Mouse (Mus musculus): ENCODE results near the gene Scaf4.
"Not testable (repeated sequence)": the region's sequence is repeated elsewhere in the genome, so short reads cannot be mapped to it uniquely, and the experiment has no call there.

Gene Scaf4

DNA sequence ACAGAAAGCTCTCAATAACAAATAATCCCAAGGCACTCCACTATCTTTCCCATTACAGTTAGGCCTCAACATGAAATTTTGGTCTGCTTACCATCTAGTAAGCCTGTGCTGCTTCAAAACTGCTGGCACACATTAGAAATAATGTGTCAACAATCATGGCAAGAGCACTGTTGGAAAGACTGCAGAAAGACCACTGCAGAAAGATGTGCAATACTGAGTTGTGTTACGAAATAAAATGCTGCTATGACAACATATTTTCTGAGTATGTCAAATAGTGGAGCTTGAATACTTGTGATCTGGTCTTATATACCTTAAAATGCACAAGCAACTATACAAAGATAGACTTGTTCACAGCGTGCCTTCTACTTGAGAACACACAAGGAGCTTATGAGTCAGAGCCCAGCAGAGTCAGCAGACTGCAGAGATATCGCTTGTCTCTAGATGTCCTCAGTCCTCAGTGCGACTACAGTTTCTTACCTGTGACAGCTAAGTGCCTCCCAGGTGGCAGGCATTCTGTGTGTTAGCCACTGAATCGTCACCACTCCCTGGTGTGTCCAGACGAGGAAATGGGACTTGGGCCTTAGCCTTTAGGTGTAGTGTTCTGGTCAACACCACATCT lies 45.1 kb downstream of the Scaf4 start:
- in situ Hi-C loops (cut with MboI, MseI) = loop anchor here (25.0 kb wide), 1 partner anchor 798 kb away; the partner anchor contains the start of gene Paxbp1

DNA sequence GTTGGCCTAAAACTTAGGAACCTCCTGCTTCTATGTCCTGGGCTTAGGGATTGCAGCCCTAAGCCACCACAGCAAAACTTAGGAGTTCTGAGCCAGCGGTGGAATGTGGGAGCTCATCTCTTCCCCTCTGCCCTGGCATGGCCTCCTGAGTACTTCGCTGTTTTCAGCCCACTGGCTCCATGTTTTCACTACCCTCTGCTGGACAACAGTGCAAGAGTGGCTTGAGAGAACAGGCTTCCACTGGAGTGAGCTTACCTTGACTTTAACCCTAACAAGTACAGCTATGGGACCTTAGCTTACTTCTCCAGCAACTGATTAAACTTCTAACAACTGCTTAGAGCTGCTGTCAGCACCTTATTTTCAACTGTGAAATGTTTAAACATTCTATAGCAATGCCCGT lies 49.1 kb downstream of the Scaf4 start:
- in situ Hi-C loops (cut with MboI, MseI) = loop anchor here (25.0 kb wide), 1 partner anchor 802 kb away; the partner anchor contains the start of gene Paxbp1

DNA sequence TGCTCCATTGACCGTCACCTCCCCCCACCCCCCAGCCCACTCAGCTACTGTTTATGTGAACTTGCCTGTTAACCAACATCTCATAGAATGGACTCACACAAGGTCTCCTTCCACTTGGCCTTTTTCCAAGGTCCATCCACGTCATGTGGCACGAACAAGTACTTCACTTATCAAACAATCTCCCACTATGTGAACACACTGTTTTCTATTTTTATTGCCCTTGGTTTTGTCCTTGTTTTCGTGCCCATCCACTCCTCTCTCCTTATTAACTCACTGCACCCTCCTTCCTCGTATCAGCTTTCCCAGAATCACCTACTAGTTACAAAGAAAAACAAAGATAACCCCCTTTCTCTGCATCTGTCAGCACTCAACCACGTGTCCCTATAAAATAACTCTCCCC lies 49.7 kb downstream of the Scaf4 start:
- in situ Hi-C loops (cut with MboI, MseI) = loop anchor here (25.0 kb wide), 1 partner anchor 803 kb away; the partner anchor contains the start of gene Paxbp1

DNA sequence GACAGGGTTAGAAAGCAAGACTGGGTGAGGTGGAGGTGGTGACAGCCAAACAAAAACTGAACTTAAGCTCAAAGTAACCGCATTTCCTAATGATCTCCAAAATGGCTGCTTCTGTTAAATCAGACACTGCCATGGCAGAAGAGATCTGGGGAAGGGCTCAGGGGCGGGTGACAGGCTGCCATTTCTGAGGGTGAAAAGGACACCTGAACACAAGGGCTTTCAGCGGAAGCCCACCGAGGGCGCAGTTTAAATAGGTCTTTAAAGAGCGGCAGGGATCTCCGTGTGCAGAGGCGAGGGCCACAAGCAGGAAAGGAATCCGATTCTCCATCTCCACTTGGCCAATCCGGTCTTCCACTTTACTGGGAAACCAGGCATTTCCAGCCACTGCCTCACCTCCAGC lies 50.6 kb downstream of the Scaf4 start:
- in situ Hi-C loops (cut with MboI, MseI) = loop anchor here (25.0 kb wide), 1 partner anchor 804 kb away; the partner anchor contains the start of gene Paxbp1

DNA sequence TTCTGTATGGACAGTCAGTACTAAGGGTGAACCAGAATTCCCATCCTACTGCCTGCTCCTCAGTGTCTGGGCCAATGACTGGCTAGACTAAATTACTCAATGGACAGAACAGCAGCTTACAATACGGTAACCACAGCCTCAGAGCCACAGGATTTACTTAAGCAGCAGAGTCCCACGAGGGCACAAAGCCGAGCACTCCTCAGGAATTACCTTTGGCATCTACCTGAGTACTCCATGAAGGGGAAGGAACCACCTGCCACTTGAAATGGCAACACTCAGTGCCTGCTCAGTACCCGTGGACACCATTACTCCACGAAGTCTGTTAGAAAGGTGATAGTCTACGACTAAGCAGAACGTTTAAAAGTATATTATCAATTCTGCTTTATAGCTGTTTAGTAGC lies 53.0 kb downstream of the Scaf4 start:
- in situ Hi-C loops (cut with MboI, MseI) = loop anchor here (25.0 kb wide), 1 partner anchor 806 kb away; the partner anchor contains the start of gene Paxbp1

DNA sequence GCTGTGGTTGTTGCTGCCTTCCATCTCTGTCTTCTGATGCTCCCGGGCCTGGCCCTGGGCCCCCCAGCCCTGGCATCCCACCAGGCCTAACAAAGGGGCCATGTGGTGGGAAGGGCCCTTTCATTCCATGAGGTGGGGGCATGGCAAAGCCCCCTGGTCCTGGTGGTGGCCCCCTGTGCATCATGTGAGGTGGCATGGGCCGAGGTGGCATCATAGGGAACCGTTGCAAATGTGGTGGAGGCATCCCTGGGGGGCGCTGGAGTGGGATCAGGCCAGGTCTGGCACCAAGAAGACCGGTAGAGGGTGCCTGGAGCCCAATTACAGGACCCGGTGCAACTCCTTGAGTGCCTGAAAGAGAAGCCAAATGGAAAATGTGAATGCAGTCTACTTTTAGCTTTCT lies 54.4 kb downstream of the Scaf4 start:
- in situ Hi-C loops (cut with MboI, MseI) = loop anchor here (25.0 kb wide), 1 partner anchor 807 kb away; the partner anchor contains the start of gene Paxbp1

DNA sequence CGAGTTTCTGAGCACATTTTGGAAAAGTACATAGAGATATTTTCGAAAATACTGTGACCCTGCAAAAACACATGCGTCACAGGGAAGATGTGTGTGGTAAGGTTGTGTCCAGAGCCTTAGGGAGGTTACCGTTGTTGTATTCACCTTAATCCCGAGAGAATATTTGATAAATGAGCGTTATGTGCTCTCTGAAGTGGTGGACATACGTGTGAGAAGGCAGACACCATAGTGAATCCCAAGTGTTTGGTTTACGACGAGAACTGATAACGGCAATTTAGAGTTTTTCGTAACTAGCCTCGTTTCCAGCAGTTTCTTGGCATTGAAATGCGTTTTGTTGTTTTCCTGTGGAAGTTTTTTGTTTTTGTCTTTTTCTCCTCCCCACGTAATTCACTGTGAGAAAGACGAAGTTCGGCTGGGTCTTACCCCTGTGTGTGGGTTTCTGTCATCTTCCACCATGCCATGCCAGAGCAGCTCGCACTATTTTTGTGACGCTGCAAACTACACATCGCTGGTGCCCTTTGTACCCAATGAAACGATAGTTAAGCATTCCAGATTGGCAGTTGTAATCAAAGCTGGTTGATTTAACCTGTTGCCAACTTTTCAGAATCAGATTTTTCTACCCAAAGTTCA lies 62.7 kb downstream of the Scaf4 start:
- in situ Hi-C loops (cut with MboI, MseI) = no loop called here

DNA sequence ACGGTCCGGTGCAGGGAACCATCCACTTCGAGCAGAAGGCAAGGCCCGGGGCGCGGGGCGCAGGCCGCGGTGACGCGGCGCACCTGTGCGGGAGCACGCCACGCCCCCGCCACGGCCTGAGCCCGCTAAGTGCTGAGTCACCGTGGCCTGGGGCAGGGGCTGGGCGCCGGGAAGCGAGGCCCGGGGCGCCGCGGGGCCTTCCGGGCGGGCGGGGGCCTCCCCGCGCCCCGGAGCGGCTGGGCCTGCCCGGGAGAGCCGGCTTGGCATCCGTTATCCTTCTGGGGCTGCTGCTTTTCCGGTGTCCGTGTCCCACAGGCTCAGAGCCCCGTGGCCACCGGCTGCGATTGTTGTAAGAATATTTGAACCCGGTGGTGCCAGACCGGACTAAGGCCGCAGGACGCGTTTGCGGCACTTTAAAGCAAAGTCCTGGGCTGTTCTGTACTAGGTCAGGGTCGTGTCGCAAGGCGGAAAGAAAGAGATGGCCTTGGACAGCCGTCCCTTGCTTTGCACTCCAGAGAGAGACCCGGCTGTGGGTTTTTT lies 63.3 kb downstream of the Scaf4 start:
- in situ Hi-C loops (cut with MboI, MseI) = no loop called here

DNA sequence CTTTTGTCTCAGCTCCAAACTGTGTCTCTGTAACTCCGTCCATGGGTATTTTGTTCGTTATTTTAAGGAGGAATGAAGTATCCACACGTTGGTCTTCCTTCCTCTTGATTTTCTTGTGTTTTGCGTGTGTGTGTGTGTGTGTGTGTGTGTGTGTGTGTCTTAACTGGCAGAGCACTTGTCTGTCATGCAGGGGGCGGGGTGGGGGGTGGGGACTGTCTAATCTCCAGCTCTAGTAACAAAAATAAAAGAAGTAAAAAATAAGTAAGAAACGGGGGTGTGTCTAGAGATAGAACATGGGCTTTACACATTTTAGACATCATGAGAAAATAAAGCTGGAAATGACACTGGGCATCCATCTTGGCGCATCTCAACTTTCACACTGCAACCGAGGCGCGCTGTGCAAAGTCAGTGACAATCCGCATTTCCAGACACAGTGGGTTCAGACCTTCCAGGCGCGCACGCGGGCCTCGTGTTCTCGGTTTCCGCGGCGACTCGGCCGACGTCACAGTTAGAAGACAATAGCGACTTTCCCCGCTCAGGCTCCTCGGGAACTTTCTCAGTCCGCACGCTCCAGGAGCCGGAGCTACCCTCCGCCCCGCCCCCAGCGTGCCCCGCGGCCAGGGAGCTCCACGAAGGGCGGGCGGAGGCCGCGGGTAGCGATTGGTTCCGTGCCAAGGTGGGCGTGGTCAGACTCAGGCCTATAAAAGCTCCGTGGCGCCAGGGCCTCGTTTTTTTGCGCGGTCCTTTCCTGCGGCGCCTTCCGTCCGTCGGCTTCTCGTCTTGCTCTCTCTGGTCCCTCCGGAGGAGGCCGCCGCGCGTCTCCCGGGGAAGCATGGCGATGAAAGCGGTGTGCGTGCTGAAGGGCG lies 64.0 kb downstream of the Scaf4 start, which contains the start of gene Sod1:
Sod1 (plus strand) TSS at position 729 of the 866 bp plus-strand sequence.
- in situ Hi-C loops (cut with MboI, MseI) = no loop called here

DNA sequence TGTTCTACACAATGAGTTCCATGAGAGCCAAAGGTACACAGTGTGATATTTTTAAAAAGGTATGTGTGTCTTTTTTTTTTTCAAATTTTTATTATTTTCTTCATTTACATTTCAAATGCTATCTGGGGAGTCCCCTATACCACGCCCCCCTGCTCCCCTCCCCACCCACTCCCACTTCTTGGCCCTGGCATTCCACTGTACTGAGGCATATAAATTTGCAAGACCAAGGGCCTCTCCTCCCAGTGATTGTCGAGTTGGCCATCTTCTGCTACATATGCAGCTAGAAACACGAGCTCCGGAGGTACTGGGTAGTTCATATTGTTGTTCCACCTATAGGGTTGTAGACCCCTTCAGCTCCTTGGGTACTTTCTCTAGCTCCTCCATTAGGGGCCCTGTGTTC lies 64.9 kb downstream of the Scaf4 start:
- in situ Hi-C loops (cut with MboI, MseI) = not testable (repeated sequence)

DNA sequence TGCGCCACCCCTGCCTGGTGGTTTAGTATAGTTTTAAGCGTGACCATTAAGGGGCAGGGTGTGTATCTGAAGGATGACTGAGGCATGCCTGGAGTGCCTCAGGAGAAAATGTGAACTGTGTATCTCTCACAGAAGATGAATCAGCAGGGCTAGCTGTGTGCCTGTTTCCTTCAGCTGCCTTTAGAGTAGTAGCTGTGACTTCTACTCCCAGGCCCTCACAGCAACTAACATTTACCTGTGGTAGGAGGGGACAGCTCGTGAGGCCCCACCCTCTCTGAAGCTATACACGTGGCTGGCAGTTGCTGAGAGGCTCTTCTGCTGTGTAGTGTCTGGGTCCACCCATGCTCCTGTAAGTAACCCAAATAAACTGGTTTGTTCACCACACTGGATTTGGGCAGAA lies 66.4 kb downstream of the Scaf4 start:
- in situ Hi-C loops (cut with MboI, MseI) = no loop called here

DNA sequence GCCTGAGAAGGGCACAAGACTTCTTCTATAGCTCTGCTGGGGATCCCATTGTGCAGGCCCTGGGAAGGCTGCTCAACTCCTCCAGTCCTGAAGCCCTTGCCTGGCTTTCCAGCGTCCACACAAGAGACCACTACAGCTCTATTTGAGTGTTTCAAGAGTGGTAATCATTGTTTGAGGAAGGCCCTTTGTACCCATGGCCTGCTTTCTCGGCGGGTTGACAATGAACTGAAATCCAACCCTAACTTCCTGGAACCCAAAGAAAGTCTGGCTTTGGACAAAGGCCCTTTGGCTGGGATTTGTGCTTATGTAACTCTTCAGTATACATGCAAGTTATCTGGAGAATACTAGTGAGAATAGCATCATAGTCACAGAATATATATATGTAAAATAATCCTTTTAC lies 66.9 kb downstream of the Scaf4 start:
- in situ Hi-C loops (cut with MboI, MseI) = no loop called here

DNA sequence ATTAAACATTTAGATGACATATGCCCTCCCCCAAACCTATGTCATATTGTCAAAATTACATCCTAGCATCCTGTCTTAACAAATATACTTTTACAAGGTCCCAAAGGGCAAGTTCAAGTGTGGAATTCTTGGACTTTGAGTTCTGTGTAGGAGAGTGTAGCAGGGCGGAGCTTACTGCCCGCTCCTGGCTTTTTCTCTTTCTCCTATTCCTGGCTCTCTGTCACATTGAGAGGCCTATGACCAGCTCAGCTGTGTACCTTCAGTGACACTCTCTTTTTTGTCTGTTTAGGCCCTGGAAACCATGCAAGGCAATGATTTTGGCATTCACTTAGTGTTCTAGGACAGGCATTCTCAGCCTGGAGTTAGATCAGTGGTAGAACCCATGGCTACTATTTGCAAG lies 67.9 kb downstream of the Scaf4 start:
- in situ Hi-C loops (cut with MboI, MseI) = no loop called here

DNA sequence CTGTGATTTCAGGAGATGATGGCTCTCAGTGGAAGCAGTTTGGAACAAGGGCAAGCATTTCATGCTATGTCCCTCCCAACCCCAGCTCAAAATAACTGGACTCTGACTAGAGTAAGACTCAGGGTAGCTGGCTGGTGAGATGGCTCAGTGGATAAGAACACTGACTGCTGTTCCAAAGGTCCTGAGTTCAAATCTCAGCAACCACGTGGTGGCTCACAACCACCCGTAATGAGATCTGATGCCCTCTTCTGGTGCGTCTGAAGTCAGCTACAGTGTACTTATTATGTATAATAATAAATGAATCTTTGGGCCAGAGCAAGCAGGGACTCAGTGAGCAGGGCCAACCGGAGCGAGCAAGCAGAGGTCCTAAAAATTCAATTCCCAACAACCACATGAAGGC lies 68.4 kb downstream of the Scaf4 start:
- in situ Hi-C loops (cut with MboI, MseI) = not testable (repeated sequence)

DNA sequence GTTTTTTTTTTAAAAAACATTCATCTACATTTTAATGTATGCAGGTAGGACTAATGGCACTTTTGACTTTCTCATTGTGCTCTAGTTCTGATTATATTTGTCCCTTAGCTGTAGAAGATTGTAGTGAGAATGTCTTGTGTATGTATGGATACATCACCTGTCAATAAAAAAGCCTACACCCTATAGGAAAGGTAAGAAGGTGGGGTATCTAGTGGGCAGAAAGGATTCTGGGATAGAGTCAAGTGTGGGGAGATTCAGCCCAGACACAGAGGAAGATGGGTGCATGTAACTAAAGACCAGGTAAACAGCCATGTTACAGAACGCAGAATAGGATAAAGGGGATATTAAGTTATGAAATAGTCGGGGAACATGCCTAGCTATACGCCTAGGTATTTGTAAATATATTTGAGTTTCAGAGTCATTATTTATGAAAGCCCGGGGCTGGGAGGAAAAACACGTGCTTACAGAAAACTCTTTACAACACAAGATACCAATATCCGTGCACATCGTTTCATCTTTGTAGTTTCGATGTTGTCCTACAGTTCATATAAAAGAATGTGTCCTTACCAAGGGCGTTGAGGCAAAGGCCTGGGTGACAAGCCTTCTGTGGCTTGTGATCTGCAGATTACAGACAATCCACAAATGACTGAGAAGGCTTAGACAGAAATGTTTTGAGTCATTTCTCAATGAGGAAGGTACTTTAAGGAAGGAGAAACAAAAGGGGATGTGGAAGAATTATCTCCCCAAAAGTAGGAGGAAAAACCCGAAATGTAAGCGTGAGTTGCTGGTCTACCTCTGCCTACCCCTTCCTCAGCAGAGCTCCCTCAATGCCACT lies 69.4 kb downstream of the Scaf4 start:
- in situ Hi-C loops (cut with MboI, MseI) = no loop called here

DNA sequence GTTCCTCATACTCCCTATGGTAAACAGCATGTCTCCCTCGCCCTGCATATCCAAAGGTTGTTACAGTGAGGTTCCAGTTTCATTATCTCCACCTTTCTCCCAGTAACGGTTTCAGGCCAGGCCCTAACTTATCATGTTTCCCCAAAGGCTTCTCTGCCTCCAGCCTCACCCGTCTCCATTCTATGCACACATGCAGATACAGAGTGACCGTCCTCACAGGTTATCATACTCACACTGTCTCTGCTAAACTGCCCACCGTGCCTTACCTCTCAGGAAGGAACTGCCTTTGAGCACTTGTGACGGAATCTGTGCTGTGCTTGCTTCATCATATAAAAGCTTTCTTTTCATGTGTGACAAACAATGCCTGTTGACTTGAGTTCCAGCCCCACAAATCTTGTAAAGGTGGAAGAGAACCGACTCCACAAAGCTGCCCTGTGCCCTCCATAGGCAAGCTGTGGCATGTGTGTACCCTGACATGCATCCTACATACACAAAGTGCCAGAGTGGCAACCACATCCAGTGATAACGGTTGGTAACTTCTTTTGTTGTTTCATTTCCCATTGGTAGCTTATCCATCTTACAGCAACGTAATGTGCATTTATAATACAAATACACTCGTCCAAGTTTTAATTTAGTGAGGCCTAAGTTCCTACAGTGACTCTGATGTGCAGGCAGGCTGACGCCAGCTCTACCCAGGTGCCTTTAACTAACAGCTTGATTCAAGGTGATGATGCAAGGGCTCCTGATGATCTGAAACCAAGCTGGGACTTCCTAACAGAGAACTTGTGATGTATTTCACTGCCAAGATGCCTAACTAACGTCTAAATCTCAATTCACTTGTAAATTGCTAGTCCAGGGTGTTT lies 70.6 kb downstream of the Scaf4 start:
- in situ Hi-C loops (cut with MboI, MseI) = no loop called here

DNA sequence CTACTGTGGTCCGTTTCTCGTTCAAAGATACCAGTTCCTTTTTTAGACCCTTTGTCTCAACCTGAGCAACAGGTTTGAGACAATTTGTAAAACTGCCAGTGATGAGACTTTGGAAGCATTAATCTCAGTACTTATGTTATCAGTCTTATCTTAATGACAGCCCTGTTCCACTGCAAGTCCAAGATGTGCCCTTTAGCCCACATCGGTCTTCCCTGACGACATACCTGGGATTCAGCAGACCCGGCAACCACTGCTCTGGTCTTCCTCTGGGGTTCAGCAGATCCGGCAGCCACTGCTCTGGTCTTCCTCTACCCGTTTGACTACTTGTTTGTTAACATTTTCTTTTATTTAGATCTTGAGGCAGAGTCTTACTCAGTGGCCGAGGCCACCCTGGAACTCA lies 72.5 kb downstream of the Scaf4 start:
- in situ Hi-C loops (cut with MboI, MseI) = no loop called here

DNA sequence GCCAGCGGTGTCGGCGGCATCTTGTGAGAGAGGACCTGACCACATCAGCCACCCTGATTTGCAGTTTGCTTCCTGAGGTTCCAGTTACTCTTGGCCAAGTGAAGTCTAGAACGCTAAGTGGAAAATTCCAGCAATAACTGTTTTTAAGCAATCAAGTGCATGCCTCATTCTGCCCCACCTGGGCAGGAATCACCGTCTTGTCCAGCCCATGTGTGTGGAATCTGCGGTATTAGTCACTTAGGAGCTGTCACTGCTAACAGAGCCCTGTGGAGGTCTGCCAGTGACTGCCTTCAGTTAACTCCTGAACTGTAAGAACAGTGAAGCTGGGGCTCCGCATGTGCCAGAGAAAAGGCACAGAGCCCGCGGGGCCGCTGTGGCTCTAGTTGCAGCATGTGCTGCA lies 73.6 kb downstream of the Scaf4 start:
- in situ Hi-C loops (cut with MboI, MseI) = no loop called here

DNA sequence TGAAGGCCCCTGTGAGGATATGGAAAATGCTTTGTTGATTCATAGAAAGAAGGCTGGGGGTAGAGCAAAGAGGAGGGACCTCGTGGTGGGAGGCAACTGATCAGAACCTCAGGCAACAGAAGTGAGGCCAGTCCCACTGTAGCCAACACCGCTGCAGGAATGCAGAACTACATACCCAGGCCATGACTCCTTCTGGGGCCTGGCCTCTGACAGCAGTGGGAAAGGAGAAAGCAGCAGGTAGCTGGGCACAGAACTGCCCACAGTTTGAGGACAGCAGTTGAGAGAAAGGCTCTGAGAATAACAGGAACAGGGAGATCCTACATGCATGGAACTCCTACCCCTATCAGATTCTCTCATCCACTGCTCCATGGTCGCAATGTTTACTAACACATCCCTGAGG lies 75.3 kb downstream of the Scaf4 start:
- in situ Hi-C loops (cut with MboI, MseI) = no loop called here

DNA sequence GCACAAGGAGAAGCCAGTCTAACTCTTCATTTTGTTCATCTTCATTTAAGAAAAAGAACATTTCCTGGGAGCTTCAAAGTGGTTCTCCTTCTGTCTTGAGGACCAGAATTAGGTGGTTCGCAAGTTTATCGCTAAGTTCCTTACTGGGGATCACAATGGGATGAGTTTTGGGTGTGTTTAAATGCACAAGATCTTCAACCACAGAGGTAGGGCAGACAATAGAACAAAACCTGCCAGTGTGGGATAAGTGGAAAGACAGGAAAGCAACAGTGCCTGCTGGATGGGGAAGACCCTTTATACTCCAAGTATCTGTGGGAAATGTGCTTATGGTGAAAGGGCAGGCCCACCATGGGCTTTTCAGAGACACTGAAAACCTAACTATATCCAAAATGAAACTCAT lies 79.4 kb downstream of the Scaf4 start:
- in situ Hi-C loops (cut with MboI, MseI) = no loop called here
